Mouse (Mus musculus): ENCODE measurements around the gene Trim71. TPM values are rescaled to one million over a fixed set of nuclear protein-coding genes. Genes with fewer than 3 reads are reported as not detected.

Gene Trim71
- 0.16 and 0.17 TPM in 2 replicates for polyA plus RNA-seq (2021; fragmentation: Nextera tagmentation)
- long read RNA-seq, experiment 1, partial matches to known transcripts, result 0 of 1 reads
- long read RNA-seq, experiment 1, other reads (novel, unspliced or antisense), result 1 of 1 reads
- long read RNA-seq, experiment 2, result 0 reads

DNA sequence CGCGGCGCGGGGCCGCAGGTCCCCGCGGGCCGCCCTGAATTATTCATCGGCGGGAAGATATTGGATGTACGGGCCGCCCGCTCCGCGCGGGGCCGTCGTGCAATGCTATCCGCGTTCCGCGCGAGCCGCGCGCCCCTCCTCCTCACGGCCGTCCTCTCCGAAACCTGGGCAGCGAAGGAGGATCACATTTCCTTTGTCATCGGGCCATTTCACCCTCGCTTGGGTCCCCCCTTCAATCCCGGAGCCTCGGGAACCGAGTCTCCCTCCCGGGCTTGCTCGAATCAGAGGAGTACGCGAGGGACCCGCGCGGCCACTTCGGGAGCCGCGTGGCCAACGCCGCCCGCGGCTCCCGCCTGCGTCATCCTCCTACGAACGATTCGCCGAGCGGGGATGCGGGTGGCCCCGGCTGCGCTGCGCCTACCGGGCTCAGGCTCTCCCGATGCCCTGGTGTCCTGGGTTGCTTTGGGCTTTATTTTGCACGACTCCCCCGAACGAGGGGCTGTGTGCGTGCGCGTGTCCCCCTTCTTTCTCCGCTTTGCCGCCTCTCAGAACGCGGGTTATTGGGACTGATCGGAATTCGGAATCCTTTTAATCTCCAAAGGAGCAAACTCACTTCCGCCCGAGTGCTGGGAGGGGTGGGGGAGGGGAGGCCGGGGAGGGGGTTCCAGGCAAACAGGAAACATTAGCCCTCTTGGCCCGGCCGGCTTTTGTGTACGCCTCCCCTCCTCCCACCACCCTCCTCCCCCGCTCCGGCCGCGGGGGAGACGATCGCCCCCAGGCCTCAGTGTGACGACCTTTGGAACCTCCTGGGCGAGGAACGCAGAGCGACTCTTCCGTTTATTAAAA is at the start of gene Trim71:
Gene Trim71, minus strand, starts transcription at position 609 of the 846 bp plus-strand sequence.

DNA sequence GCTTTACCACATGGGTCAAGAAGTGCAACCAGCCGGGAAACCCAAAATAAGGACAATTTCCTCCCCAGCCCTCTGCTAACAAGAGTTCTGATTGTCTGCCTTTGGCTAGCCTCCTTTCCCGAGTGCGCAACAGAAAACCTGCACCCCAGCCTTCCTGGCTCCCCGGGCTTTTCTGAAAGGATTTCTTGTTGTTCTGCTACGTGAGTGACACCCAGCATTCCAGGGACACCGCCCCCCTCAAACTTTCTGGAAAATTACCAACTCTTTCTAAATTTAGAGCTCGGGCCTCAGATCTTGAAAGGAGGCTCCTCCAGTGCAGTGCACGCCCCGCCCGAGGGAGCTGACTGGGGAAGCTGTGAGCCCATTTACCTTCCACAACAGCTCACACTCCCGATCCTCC is 48.8 kb downstream of the Trim71 start, which contains the start of gene C130032M10Rik:
Gene C130032M10Rik, plus strand, starts transcription at position 334 of the 400 bp plus-strand sequence.

DNA sequence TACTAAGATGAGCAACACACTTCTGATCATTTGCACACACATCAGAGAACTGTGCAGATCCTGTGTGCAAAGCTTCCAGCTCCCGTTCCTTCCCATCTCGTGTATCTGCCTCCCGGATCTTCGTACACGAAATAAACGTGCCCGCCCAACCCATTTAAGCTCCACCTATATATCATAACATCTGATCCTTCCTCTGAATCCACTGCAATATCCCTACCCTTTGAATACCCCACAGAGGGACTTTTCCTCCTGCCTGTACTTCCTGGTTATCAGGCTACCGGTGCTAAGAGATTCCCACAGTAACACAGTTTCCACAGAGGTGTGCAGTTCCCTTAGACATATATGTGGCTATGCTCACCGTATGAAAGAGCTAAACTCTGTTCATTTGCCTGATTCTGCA is 59.4 kb downstream of the Trim71 start, which contains the start of gene Ccr4:
Gene Ccr4, minus strand, starts transcription at position 101 of the 400 bp plus-strand sequence.

Other genes starting within 250 kb of the Trim71 start
- gene Bcl2a1c, start 234.2 kb downstream of the Trim71 start, polyA plus RNA-seq (2021; fragmentation: Nextera tagmentation), result not detected in 2 replicates
- 10.1 and 12.6 TPM in 2 replicates for gene Crtap, start 173.7 kb downstream of the Trim71 start, polyA plus RNA-seq (2021; fragmentation: Nextera tagmentation)
- 16.8 and 20.9 TPM in 2 replicates for gene Glb1, start 163.3 kb downstream of the Trim71 start, polyA plus RNA-seq (2021; fragmentation: Nextera tagmentation)
- gene Tmppe, start 163.3 kb downstream of the Trim71 start, polyA plus RNA-seq (2021; fragmentation: Nextera tagmentation), result 3.8 and 3.9 TPM in 2 replicates
- not detected in 2 replicates for gene Ccr4, start 59.5 kb downstream of the Trim71 start, polyA plus RNA-seq (2021; fragmentation: Nextera tagmentation)
- gene C130032M10Rik, start 48.7 kb downstream of the Trim71 start, polyA plus RNA-seq (2021; fragmentation: Nextera tagmentation), result not detected in 2 replicates
- 23.2 and 25.3 TPM in 2 replicates for gene Cnot10, start 75.8 kb upstream of the Trim71 start, polyA plus RNA-seq (2021; fragmentation: Nextera tagmentation)
- gene Dync1li1, start 124.4 kb upstream of the Trim71 start, polyA plus RNA-seq (2021; fragmentation: Nextera tagmentation), result 76.5 and 96.0 TPM in 2 replicates
- gene Cmtm6, start 166.7 kb upstream of the Trim71 start, polyA plus RNA-seq (2021; fragmentation: Nextera tagmentation), result 13.7 and 17.7 TPM in 2 replicates
- 9.2 and 9.3 TPM in 2 replicates for gene Cmtm7, start 217.5 kb upstream of the Trim71 start, polyA plus RNA-seq (2021; fragmentation: Nextera tagmentation)